Mouse (Mus musculus) left cerebral cortex, postnatal 10 days (tissue): Measurements from ENCODE around the gene Neil3. TPM values are rescaled to one million over a fixed set of nuclear protein-coding genes. Genes with fewer than 3 reads are reported as not detected.
"Not testable (repeated sequence)": the region's sequence is repeated elsewhere in the genome, so short reads cannot be mapped to it uniquely, and the experiment has no call there.

Experiments
- DNase-seq, 2 experiments: peaks; one replicate each; pipeline ENCODE4 v3.0.0; 2021 to 2022; ENCODE audit warnings: low spot score in 2 of 2, mixed read lengths in 1 of 2; ENCODE audit errors: extremely low spot score in 1 of 2
- intact Hi-C: fragments of 180-260 bp; cut with DNase I; formaldehyde crosslinking; loops from one replicate; pipeline ENCODE4 v1.15.1; 2025
- total RNA-seq, 2 experiments: library from RNA; stranded (reverse); gene quantifications; 2 replicates each; pipeline ENCODE4 v1.2.3; 2021

Gene Neil3
- total RNA-seq, 2 experiments from 2014 or later = 1.8 to 2.3 TPM

GRCm38 (mm10) chr8:53566223-53566622 is 72.6 kb downstream of the Neil3 start:
- intact Hi-C loops = no loop called here
- DNase-seq = no peak

DNA sequence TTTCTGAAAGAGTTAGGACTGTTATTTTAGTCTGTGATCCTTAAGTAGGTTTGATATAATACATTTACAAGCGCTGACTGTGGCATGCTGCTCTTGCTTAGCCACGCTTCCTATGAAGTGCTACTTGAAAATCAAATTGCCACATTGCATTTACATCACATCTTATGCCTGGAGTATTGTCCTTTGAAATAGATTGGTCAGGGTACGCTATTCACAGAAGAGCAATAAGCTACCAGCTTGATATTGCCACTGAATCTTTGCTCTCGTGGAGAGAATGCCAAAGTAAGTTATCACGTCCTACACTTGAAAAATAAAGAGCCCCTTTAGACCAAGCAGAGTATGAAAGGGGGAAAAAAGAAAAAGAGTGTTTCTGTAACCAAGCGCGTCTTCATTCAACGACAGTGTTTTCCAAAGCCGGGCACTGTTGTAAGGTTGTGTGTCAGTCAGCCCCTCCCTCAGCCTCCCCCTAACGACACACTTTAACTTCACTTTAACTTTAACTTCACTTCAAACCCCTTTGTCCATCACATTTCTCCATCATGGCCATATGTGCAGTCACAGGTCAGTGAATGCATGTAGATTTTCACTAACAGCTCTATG is 76.3 kb downstream of the Neil3 start:
- intact Hi-C loops = no loop called here
- DNase-seq = no peak

DNA sequence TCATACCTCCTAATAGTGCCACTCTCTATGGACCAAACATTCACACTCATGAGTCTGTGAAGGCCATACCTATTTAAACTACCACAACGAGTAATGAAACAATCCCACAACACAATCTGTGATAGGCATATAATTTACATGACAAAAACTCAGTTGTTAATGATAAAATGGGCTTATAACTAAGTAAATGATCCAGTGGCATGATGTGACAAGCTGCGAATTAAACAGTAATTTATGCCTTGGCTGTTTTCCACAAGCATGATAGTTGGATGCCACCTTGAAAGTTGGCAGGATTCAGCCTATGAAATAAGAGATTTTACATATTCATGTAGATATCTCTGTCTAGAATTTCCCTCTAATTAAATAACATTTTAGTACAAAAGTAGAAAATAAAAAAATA is 99.3 kb downstream of the Neil3 start:
- intact Hi-C loops = no loop called here

DNA sequence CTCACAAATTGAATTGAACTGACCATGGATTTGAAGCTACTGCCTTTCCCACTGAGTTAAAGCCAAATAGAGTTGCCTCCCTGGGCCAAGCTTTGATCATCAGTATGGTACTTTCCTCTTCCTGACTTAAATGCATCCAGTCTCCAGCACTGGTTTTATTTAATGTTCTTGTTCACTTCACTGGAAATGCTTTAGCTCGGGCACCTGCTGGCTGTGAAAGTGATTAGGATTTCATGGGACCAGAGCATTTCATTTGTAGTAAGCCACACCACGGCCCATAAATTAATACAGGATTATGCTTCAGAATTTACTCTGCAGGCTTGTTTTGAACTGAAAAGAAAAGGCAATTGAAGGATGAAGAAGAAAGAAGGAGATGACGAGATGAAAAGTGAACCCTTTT is 100.8 kb downstream of the Neil3 start:
- intact Hi-C loops, DNase-seq: not testable (repeated sequence)

More for the DNA sequence above, 99.3 kb downstream of the Neil3 start:
- no peak for DNase-seq

Other genes starting within 250 kb of the Neil3 start
- 1 to 10 TPM; 7.0 to 7.9 TPM for gene Aga, start 127.3 kb downstream of the Neil3 start, total RNA-seq